Mouse (Mus musculus) brain, embryonic 14.5 days (tissue): ENCODE data around the gene Thada. TPM values are rescaled to one million over a fixed set of nuclear protein-coding genes. Genes with fewer than 3 reads are reported as not detected.

Experiments
- DNase-seq: peaks from one replicate; pipeline ENCODE4 v3.0.0-alpha.2; 2011; ENCODE audit warnings: low read depth
- CTCF ChIP-seq: fragments of 200-500 bp; IDR thresholded peaks from 2 replicates; pipeline ENCODE4 v1.5.1; 2012; ENCODE audit warnings: inconsistent platforms, mild to moderate bottlenecking, moderate library complexity, borderline replicate concordance; ENCODE audit not compliant: insufficient read depth, insufficient read length; ENCODE audit errors: extremely low read depth
- POLR2A ChIP-seq: fragments of 200-500 bp; IDR thresholded peaks from 2 replicates; pipeline ENCODE4 v1.6.1; 2012; ENCODE audit warnings: mild to moderate bottlenecking, inconsistent platforms, borderline replicate concordance; ENCODE audit not compliant: poor library complexity, insufficient read depth, insufficient read length, severe bottlenecking; ENCODE audit errors: extremely low read depth
- polyA plus RNA-seq: library from polyadenylated mRNA; depleted of rRNA; stranded (reverse); fragments of >200 nt; gene quantifications from 2 replicates; pipeline ENCODE4 v1.2.3, GENCODE M21; 2012; rRNA removed

The Thada gene
- polyA plus RNA-seq, 1 experiment: 10.2 TPM

- TF ChIP-seq POLR2A (no peak), CTCF (no peak)
These were observed 321.9 kb downstream of the Thada start for GRCm38 (mm10) chr17:84144130-84144529.

GRCm38 (mm10) chr17:84143219-84143844 lies 322.7 kb downstream of the Thada start:
- no peak for DNase-seq
- TF ChIP-seq CTCF (no peak), POLR2A (no peak)

More at GRCm38 (mm10) chr17:84144130-84144529, 321.9 kb downstream of the Thada start:
- no peak for DNase-seq

GRCm38 (mm10) chr17:84141691-84142090 lies 324.3 kb downstream of the Thada start:
- no peak for DNase-seq
- no peak for TF ChIP-seq CTCF
- TF ChIP-seq POLR2A: no peak

GRCm38 (mm10) chr17:84140822-84141507 lies 325.0 kb downstream of the Thada start:
- DNase-seq: no peak
- TF ChIP-seq POLR2A (no peak), CTCF (no peak)

Other genes with a start within 250 kb of the Thada start
- 3.8 and 4.9 TPM in 2 replicates for gene Plekhh2, start 45.7 kb upstream of the Thada start, polyA plus RNA-seq
- gene Dync2li1, start 160.3 kb upstream of the Thada start, polyA plus RNA-seq: 18.0 and 23.0 TPM in 2 replicates
- 0.50 and 0.55 TPM in 2 replicates for gene Abcg8, start 210.1 kb upstream of the Thada start, polyA plus RNA-seq
- 2.1 and 3.7 TPM in 2 replicates for gene Abcg5, start 216.8 kb upstream of the Thada start, polyA plus RNA-seq